Mouse (Mus musculus): ENCODE results near the gene Cstf3.

The Cstf3 gene

GRCm38 (mm10) chr2:104603431-104603830 lies 13.1 kb downstream of the Cstf3 start:
- DNase-seq (ENCODE audit: low read depth, low spot score) = no peak

GRCm38 (mm10) chr2:104604718-104605117 lies 14.4 kb downstream of the Cstf3 start:
- DNase-seq (ENCODE audit: low read depth, low spot score) = peak; percentile 65

GRCm38 (mm10) chr2:104605560-104605959 lies 15.2 kb downstream of the Cstf3 start:
- DNase-seq (ENCODE audit: low read depth, low spot score) = no peak

DNA sequence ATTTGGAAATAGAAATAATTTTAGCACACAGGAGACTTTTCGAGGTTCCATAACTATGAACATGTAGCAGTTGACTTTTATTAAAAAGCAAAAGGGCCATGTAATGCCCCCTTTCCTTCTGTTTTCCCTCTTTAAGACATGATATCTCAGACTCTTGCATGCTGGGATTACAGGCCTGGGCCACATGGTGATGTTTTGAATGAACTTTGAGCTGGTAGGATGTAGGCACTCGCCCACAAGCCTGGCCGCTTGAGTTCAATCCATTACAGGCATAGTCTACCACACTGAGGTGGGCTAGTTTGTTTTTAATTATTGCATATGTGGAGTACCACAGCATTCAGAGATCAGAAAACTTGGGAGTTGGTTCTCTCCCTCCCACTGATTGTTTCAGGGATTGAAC lies 24.5 kb downstream of the Cstf3 start:
- DNase-seq (ENCODE audit: low read depth, low spot score) = no peak

- DNase-seq (ENCODE audit: low read depth, low spot score) = no peak
These were observed 25.8 kb downstream of the Cstf3 start for GRCm38 (mm10) chr2:104615985-104616711.

GRCm38 (mm10) chr2:104658659-104659058 lies 68.3 kb downstream of the Cstf3 start:
- DNase-seq (ENCODE audit: low read depth, low spot score) = no peak

- no peak for DNase-seq (ENCODE audit: low read depth, low spot score)
These were observed 73.2 kb downstream of the Cstf3 start for GRCm38 (mm10) chr2:104663372-104664100.

DNA sequence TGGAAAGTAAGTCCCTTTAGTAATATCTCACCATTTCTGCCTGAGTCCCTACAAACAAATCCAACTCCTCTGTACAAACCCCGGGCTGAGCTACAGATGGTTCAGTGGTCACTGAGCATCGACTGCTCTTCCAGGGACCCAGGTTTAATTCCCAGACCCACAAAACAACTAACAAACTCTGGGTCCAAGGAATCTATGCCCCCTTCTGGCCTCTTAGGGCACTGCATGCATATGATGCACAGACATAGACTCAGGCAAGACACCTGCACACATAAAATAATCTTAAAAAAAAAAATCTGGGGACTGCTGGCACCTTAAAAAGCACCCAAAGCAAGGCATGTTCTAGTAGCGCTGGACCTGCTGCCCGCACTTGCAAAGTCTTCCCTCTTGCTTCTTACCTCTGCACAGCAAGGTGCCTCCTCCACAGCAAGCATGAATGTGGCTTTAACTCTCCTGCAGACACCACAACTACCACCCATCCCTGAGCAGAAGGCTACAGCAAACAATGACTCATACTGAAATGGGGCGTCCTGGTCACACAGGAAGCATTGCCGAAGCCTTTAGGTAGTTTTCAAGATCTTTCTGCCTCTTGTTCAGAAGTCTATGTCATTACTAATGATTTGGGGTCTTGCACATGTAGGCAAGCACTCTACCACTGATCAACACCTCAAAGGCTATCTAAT lies 78.9 kb downstream of the Cstf3 start:
- DNase-seq (ENCODE audit: low read depth, low spot score) = peak; percentile 50

- DNase-seq (ENCODE audit: low read depth, low spot score) = no peak
These were observed 81.4 kb downstream of the Cstf3 start for GRCm38 (mm10) chr2:104671724-104672123.

DNA sequence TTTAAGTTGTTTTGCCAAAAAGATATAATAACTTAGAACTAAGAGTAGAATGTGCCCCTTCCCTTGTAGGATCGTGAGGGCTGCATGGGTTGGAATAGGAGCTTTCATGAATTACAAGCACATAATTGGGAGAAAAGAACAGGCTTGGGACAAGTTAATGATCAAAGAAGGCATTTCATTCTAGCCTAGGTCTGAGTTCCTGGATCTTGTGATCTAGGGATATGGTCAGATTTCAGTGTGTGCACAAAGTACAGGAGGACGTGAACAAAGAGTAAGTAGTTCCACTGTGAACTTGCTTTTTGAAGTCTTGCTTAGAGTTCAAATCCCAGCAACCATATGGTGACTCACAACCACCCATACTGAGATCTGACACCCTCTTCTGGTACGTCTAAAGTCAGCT lies 87.0 kb downstream of the Cstf3 start:
- no peak for DNase-seq (ENCODE audit: low read depth, low spot score)

GRCm38 (mm10) chr2:104684771-104685170 lies 94.4 kb downstream of the Cstf3 start:
- no peak for DNase-seq (ENCODE audit: low read depth, low spot score)

DNA sequence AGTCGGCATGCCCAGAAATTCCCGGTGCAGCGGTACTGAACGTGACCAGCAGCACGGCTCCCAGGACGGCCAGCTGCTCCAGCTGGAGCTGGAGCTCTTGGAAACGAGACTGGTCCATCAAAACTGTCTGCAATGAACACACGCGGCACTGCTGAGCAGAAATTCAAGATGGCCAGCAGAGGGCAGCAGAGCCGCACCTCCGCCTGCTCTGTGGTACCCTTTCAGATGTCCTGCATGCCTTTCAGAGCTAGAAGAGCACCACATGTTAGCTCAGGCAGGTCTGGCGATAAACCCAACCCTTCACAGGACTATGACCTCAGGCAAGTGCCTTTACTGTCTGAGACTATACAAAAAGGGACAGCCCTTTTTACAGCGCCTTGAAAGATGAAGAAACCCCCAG lies 95.1 kb downstream of the Cstf3 start:
- peak; percentile 87 for DNase-seq (ENCODE audit: low read depth, low spot score)

- DNase-seq (ENCODE audit: low read depth, low spot score) = no peak
These were observed 96.9 kb downstream of the Cstf3 start for GRCm38 (mm10) chr2:104687261-104687660.

- no peak for DNase-seq (ENCODE audit: low read depth, low spot score)
These were observed 98.0 kb downstream of the Cstf3 start for GRCm38 (mm10) chr2:104688321-104688720.

- DNase-seq (ENCODE audit: low read depth, low spot score) = no peak
These were observed 98.4 kb downstream of the Cstf3 start for GRCm38 (mm10) chr2:104688724-104689123.

GRCm38 (mm10) chr2:104690720-104691119 lies 100.4 kb downstream of the Cstf3 start:
- no peak for DNase-seq (ENCODE audit: low read depth, low spot score)

- DNase-seq (ENCODE audit: low read depth, low spot score) = no peak
These were observed 102.2 kb downstream of the Cstf3 start for GRCm38 (mm10) chr2:104692551-104692950.

DNA sequence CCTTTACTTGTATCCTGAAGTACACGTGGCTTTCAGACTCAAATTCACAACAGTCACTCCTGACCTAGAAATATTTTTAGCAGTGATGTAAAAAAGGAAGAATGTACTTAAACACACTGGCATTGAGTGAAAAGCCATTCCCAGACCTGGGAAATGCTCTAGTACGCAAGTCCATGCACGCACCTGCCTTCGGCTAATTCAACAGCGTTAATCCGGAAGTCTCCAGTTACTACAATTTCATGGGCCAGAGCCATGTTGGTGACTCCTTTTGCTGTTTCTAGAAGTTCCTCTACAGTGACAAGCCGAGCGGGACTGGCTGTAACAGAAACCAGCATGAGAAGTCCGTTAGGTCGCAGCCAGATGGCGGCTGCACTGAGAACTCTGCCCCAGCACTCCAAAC lies 109.3 kb downstream of the Cstf3 start:
- peak; percentile 10 for DNase-seq (ENCODE audit: low read depth, low spot score)

- DNase-seq (ENCODE audit: low read depth, low spot score) = peak; percentile 33
These were observed 112.8 kb downstream of the Cstf3 start for GRCm38 (mm10) chr2:104703158-104703557.

GRCm38 (mm10) chr2:104704355-104704754 lies 114.0 kb downstream of the Cstf3 start:
- DNase-seq (ENCODE audit: low read depth, low spot score) = no peak

DNA sequence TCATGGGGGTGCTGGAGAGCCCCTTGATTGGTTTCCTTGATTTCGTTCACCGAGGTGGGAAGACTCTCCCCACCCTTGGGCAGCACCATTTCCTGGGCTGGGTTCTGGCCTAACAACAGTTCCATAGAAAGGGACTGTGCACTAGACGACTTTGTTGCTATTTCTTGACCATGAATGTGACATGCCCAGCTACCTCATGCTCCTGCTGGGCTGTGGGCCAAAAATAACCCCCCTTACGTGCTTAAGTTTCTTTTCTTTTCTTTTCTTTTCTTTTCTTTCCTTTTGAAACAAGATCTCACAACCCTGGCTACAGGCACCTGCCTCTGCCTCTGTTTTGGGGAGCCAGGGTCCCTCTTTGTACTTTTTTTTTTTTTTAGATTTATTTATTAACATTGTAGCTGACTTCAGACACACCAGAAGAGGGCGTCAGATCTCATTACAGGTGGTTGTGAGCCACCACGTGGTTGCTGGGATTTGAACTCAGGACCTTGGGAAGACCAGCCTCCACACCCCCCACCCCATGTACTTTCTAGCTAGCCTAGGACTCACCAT lies 119.5 kb downstream of the Cstf3 start:
- DNase-seq (ENCODE audit: low read depth, low spot score) = no peak

GRCm38 (mm10) chr2:104710670-104711370 lies 120.5 kb downstream of the Cstf3 start:
- DNase-seq (ENCODE audit: low read depth, low spot score) = no peak

Measured in ES-CJ7 (cell line).